Mouse (Mus musculus): ENCODE measurements at regions not wholly inside any gene's neighbourhood (a gene's known extent, or its start where the extent isn't known, plus 50 kb on each side); places are given as distances from the start of the nearest gene placed in this dataset.

GRCm38 (mm10) chr17:4199698-4200153 lies 503.7 kb upstream of the Nox3 start:
- Histone ChIP-seq H3K27me3 (no peaks in the 10 kb centered on the region), H3K27ac (no peak overlapping the region), H3K9ac (no peak overlapping the region), H3K9me3 (replicated peaks) (no peaks in the 10 kb centered on the region), H3K4me3 (replicated peaks) (no peak overlapping the region), H3K4me1 (replicated peaks) (no peaks in the 10 kb centered on the region), H3K4me2 (no peak overlapping the region), H3K36me3 (no peaks in the 10 kb centered on the region)
- DNase-seq (no peak), ATAC-seq (ENCODE audit: low read depth) (no peak)
- 70% methylated on average over 2 of the region's 2 CpGs for WGBS (ENCODE audit: insufficient replicate concordance)

GRCm38 (mm10) chr17:4201300-4201699 lies 505.2 kb upstream of the Nox3 start:
- no peak overlapping the region for H3K4me2 ChIP-seq
- no peak overlapping the region for H3K9ac ChIP-seq
- no peak overlapping the region for H3K4me3 ChIP-seq (replicated peaks)
- no peak overlapping the region for H3K27ac ChIP-seq
- no peaks in the 10 kb centered on the region for H3K27me3 ChIP-seq
- no peaks in the 10 kb centered on the region for H3K36me3 ChIP-seq
- H3K9me3 ChIP-seq (replicated peaks) = no peaks in the 10 kb centered on the region
- no peak for ATAC-seq (ENCODE audit: low read depth)
- DNase-seq = no peak
- H3K4me1 ChIP-seq (replicated peaks) = no peaks in the 10 kb centered on the region
- 61% methylated on average over 4 of the region's 4 CpGs for WGBS (ENCODE audit: insufficient replicate concordance)

- WGBS (ENCODE audit: insufficient replicate concordance) = 59% methylated on average over 5 of the region's 5 CpGs
- no peak for ATAC-seq (ENCODE audit: low read depth)
Observed at GRCm38 (mm10) chr17:4208142-4208925, 512.3 kb upstream of the Nox3 start.

GRCm38 (mm10) chr17:4209650-4210049 lies 513.6 kb upstream of the Nox3 start:
- 45% methylated on average over 8 of the region's 8 CpGs for WGBS (ENCODE audit: insufficient replicate concordance)

More at GRCm38 (mm10) chr17:4208142-4208925, 512.3 kb upstream of the Nox3 start:
- H3K27ac ChIP-seq = no peak overlapping the region
- H3K4me1 ChIP-seq (replicated peaks) = no peaks in the 10 kb centered on the region
- no peak overlapping the region for H3K9ac ChIP-seq
- no peak overlapping the region for H3K4me3 ChIP-seq (replicated peaks)
- H3K36me3 ChIP-seq = no peaks in the 10 kb centered on the region
- H3K4me2 ChIP-seq = no peak overlapping the region
- H3K9me3 ChIP-seq (replicated peaks) = no peaks in the 10 kb centered on the region
- DNase-seq = no peak
- H3K27me3 ChIP-seq = no peaks in the 10 kb centered on the region

GRCm38 (mm10) chr17:4212586-4212985 lies 516.5 kb upstream of the Nox3 start:
- DNase-seq (no peak), ATAC-seq (ENCODE audit: low read depth) (no peak)
- WGBS (ENCODE audit: insufficient replicate concordance) = 43% methylated on average over 4 of the region's 4 CpGs
- H3K4me3 ChIP-seq (replicated peaks) = no peak overlapping the region
- H3K27me3 ChIP-seq = no peaks in the 10 kb centered on the region; the same call in 1 of the 2 replicates
- H3K9me3 ChIP-seq (replicated peaks) = no peaks in the 10 kb centered on the region
- no peaks in the 10 kb centered on the region for H3K36me3 ChIP-seq
- no peak overlapping the region for H3K27ac ChIP-seq
- no peak overlapping the region for H3K9ac ChIP-seq
- no peak overlapping the region for H3K4me2 ChIP-seq
- no peaks in the 10 kb centered on the region for H3K4me1 ChIP-seq (replicated peaks)

More at GRCm38 (mm10) chr17:4209650-4210049, 513.6 kb upstream of the Nox3 start:
- no peaks in the 10 kb centered on the region for H3K4me1 ChIP-seq (replicated peaks)
- DNase-seq (no peak), ATAC-seq (ENCODE audit: low read depth) (no peak)
- no peaks in the 10 kb centered on the region for H3K27me3 ChIP-seq
- H3K9ac ChIP-seq = no peak overlapping the region
- no peak overlapping the region for H3K4me2 ChIP-seq
- H3K9me3 ChIP-seq (replicated peaks) = no peaks in the 10 kb centered on the region
- H3K36me3 ChIP-seq = no peaks in the 10 kb centered on the region
- H3K27ac ChIP-seq = no peak overlapping the region
- H3K4me3 ChIP-seq (replicated peaks) = no peak overlapping the region

GRCm38 (mm10) chr17:4214970-4215369 lies 518.9 kb upstream of the Nox3 start:
- 60% methylated on average over 8 of the region's 8 CpGs for WGBS (ENCODE audit: insufficient replicate concordance)
- no peak for DNase-seq
- H3K4me1 ChIP-seq (replicated peaks) = no peaks in the 10 kb centered on the region
- no peaks in the 10 kb centered on the region for H3K9me3 ChIP-seq (replicated peaks)
- no peaks in the 10 kb centered on the region for H3K36me3 ChIP-seq
- no peak overlapping the region for H3K27ac ChIP-seq
- H3K4me2 ChIP-seq = no peak overlapping the region
- H3K4me3 ChIP-seq (replicated peaks) = no peak overlapping the region
- no peak for ATAC-seq (ENCODE audit: low read depth)
- H3K27me3 ChIP-seq = no peaks in the 10 kb centered on the region; the same call in 1 of the 2 replicates
- no peak overlapping the region for H3K9ac ChIP-seq

GRCm38 (mm10) chr17:4216203-4216602 lies 520.1 kb upstream of the Nox3 start:
- H3K9me3 ChIP-seq (replicated peaks) = no peaks in the 10 kb centered on the region
- H3K4me3 ChIP-seq (replicated peaks) = no peak overlapping the region
- WGBS (ENCODE audit: insufficient replicate concordance) = 64% methylated on average over 4 of the region's 4 CpGs
- H3K27me3 ChIP-seq = no peaks in the 10 kb centered on the region; the same call in 1 of the 2 replicates
- no peak for ATAC-seq (ENCODE audit: low read depth)
- no peaks in the 10 kb centered on the region for H3K4me1 ChIP-seq (replicated peaks)
- H3K36me3 ChIP-seq = no peaks in the 10 kb centered on the region
- DNase-seq = no peak
- no peak overlapping the region for H3K4me2 ChIP-seq
- H3K27ac ChIP-seq = no peak overlapping the region
- no peak overlapping the region for H3K9ac ChIP-seq

GRCm38 (mm10) chr17:4216750-4217149 lies 520.7 kb upstream of the Nox3 start:
- Histone ChIP-seq H3K9ac (no peak overlapping the region), H3K9me3 (replicated peaks) (no peaks in the 10 kb centered on the region), H3K4me3 (replicated peaks) (no peak overlapping the region), H3K4me1 (replicated peaks) (no peaks in the 10 kb centered on the region), H3K4me2 (no peak overlapping the region), H3K27ac (no peak overlapping the region), H3K36me3 (no peaks in the 10 kb centered on the region), H3K27me3 (no peaks in the 10 kb centered on the region; the same call in 1 of the 2 replicates)
- no peak for DNase-seq
- WGBS (ENCODE audit: insufficient replicate concordance) = 71% methylated on average over 8 of the region's 8 CpGs
- ATAC-seq (ENCODE audit: low read depth) = no peak

GRCm38 (mm10) chr17:4220661-4221360 lies 524.8 kb upstream of the Nox3 start:
- H3K4me3 ChIP-seq (replicated peaks) = no peak overlapping the region
- no peaks in the 10 kb centered on the region for H3K9me3 ChIP-seq (replicated peaks)
- WGBS (ENCODE audit: insufficient replicate concordance) = 75% methylated on average over 12 of the region's 12 CpGs
- H3K9ac ChIP-seq = no peak overlapping the region
- ATAC-seq (ENCODE audit: low read depth) (no peak), DNase-seq (no peak)
- no peaks in the 10 kb centered on the region for H3K36me3 ChIP-seq
- H3K4me1 ChIP-seq (replicated peaks) = no peaks in the 10 kb centered on the region
- no peak overlapping the region for H3K27ac ChIP-seq
- no peak overlapping the region for H3K4me2 ChIP-seq
- H3K27me3 ChIP-seq = no peaks in the 10 kb centered on the region; the same call in 1 of the 2 replicates

GRCm38 (mm10) chr17:4227889-4228288 lies 531.8 kb upstream of the Nox3 start:
- Histone ChIP-seq H3K9me3 (replicated peaks) (no peaks in the 10 kb centered on the region), H3K27ac (no peak overlapping the region), H3K36me3 (no peaks in the 10 kb centered on the region), H3K9ac (no peak overlapping the region), H3K4me3 (replicated peaks) (no peak overlapping the region), H3K4me1 (replicated peaks) (no peaks in the 10 kb centered on the region), H3K4me2 (no peak overlapping the region), H3K27me3 (no peaks in the 10 kb centered on the region)
- DNase-seq (no peak), ATAC-seq (ENCODE audit: low read depth) (no peak)
- 70% methylated on average over 10 of the region's 10 CpGs for WGBS (ENCODE audit: insufficient replicate concordance)

- Histone ChIP-seq H3K4me2 (no peak overlapping the region), H3K36me3 (no peaks in the 10 kb centered on the region), H3K9ac (no peak overlapping the region), H3K4me3 (replicated peaks) (no peak overlapping the region), H3K9me3 (replicated peaks) (no peaks in the 10 kb centered on the region), H3K27me3 (no peaks in the 10 kb centered on the region), H3K4me1 (replicated peaks) (no peaks in the 10 kb centered on the region), H3K27ac (no peak overlapping the region)
- WGBS (ENCODE audit: insufficient replicate concordance) = 68% methylated on average over 2 of the region's 2 CpGs
- ATAC-seq (ENCODE audit: low read depth) (no peak), DNase-seq (no peak)
Observed at GRCm38 (mm10) chr17:4229969-4230368, 533.9 kb upstream of the Nox3 start.
